Mouse (Mus musculus) liver, postnatal 0 days (tissue): ENCODE data around the gene Armc5. TPM values are rescaled to one million over a fixed set of nuclear protein-coding genes. Genes with fewer than 3 reads are reported as not detected.
A peak's percentile ranks its signal among the peaks of the same experiment; 100 is the strongest.

Experiments used
- ATAC-seq: fragments of 200-750 bp; cut with Nextera tagmentation; 2 replicates; pipeline ENCODE4 v1.8.0; 2017; ENCODE audit warnings: mild to moderate bottlenecking, moderate library complexity
- DNase-seq: peaks from one replicate; pipeline ENCODE4 v3.0.0-alpha.2; 2016
- H3K27ac ChIP-seq: fragments of 300-500 bp; sonication (generic); 2 replicates; pipeline ENCODE4 v1.5.1; 2014; ENCODE audit warnings: antibody characterized with exemption, moderate library complexity, mild to moderate bottlenecking, low read depth
- H3K27me3 ChIP-seq: fragments of 300-500 bp; sonication (generic); 2 replicates; pipeline ENCODE4 v1.6.1; 2014; ENCODE audit warnings: low read length, control low read depth, mixed read lengths; ENCODE audit not compliant: insufficient read depth
- H3K36me3 ChIP-seq: fragments of 300-500 bp; sonication (generic); replicated peaks from 2 replicates; pipeline ENCODE4 v1.6.1; 2014; ENCODE audit warnings: mild to moderate bottlenecking, control low read depth, low read length, moderate library complexity, mixed read lengths; ENCODE audit not compliant: insufficient read depth
- H3K4me1 ChIP-seq: fragments of 300-500 bp; sonication (generic); 2 replicates; pipeline ENCODE4 v1.6.1; 2014; ENCODE audit warnings: antibody characterized with exemption, mild to moderate bottlenecking, control low read depth; ENCODE audit not compliant: insufficient read depth
- H3K4me2 ChIP-seq: fragments of 300-500 bp; sonication (generic); 2 replicates; pipeline ENCODE4 v1.6.1; 2014; ENCODE audit warnings: low read depth, mild to moderate bottlenecking, low read length, moderate library complexity, mixed read lengths
- H3K4me3 ChIP-seq: fragments of 300-500 bp; sonication (generic); 2 replicates; pipeline ENCODE4 v1.5.1; 2014; ENCODE audit warnings: low read depth, low read length
- H3K9ac ChIP-seq: fragments of 300-500 bp; sonication (generic); replicated peaks from 2 replicates; pipeline ENCODE4 v1.6.1; 2014; ENCODE audit warnings: mild to moderate bottlenecking, moderate library complexity
- H3K9me3 ChIP-seq: fragments of 300-500 bp; sonication (generic); 2 replicates; pipeline ENCODE4 v1.6.1; 2016; ENCODE audit warnings: mild to moderate bottlenecking, control low read depth, low read length, mixed read lengths
- CTCF ChIP-seq: sonication (generic); IDR thresholded peaks from 2 replicates; pipeline ENCODE4 v1.5.1; 2016; ENCODE audit warnings: antibody characterized with exemption, low read depth
- EP300 ChIP-seq: IDR thresholded peaks from 2 replicates; pipeline ENCODE4 v1.6.1; 2016; ENCODE audit warnings: antibody characterized with exemption, low read depth, mild to moderate bottlenecking
- WGBS: fragments of 180-500 bp; shearing (Covaris S2); extraction: QIAGEN DNeasy Blood & Tissue Kit; methylation state at CpG from one replicate; pipeline ENCODE4 v1.1.7; 2014; ENCODE audit not compliant: insufficient replicate concordance; 5-methylcytosine and 5-hydroxymethylcytosine counted together
- polyA plus RNA-seq: library from polyadenylated mRNA; unstranded; fragments of >200 nt; fragmentation: Nextera tagmentation; extraction: Ambion mirVana; gene quantifications from 2 replicates; pipeline ENCODE4 v1.2.1, GENCODE M21; 2015

Gene Armc5
- 5.4 and 5.6 TPM in 2 replicates for polyA plus RNA-seq

DNA sequence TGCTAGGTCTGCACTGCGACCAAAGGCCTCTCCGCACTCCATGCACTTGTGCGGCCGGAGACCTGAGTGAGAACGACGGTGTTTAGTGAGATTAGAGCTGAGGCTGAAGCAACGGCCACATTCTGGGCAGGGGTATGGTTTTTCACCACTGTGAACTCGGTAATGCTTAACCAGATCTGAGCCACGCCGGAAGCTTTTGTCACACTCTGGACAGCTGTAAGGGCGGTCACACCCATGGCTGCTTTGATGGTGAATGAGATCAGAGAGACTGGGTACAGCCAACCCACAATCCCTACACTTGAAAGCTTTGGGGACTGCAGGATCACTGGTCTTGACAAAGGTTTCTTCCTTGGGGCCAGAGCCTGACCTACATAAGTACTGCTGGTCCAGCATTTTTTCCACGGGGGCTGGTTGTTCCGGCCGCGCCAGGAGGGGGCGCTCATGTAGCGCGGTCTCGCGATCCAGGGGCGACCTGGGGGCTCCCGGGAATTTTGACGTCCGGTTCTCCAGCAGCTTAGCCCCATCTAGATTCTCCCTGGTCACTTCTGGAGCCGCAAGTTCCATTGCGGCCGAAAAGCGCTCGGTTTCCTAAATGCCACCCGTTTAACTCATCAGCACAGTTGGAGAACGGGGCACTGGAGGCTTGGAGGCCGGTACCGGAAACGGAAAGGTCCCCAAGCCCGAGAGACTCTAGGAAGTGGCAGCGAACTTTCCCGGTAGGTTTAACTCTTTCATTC, at the start of gene Armc5:
Armc5 (plus strand) TSS at position 487 of the 737 bp plus-strand sequence.
- 24% methylated on average over 37 of the region's 37 CpGs for WGBS
- ATAC-seq (peak; percentile 45), DNase-seq (peak; percentile 87)
- TF ChIP-seq EP300 (no peak), CTCF (peak; percentile 88)
- Histone ChIP-seq H3K9me3 (no peaks in the 10 kb centered on the region), H3K27me3 (no peaks in the 10 kb centered on the region), H3K4me3 (peak within 1 kb of the TSS; percentile 81), H3K4me2 (peak within 1 kb of the TSS; percentile 77), H3K27ac (peak within 1 kb of the TSS; percentile 95), H3K9ac (peak within 1 kb of the TSS; percentile 88), H3K4me1 (peaks cover 15% of the 10 kb centered on the region), H3K36me3 (peaks cover 20% of the 10 kb centered on the region)

DNA sequence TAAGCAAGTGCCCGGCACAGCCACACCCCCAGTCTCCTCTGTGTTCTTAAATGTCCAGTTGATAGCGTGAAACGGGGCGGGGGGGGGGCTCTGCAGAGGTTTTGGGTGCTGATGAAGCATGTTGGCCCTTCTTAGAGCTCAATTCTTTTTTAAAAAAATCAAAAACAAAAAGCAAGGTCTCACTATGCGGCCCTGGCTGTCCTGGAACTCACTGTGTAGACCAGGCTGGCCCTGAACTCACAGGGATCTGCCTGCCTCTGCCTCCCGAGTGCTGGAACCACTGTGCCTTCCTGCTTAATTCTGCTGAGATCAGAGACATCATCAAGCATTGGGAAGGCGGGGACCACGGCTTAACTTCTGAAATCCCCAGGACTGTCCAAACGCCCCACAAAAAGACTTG, 35.5 kb upstream of the Armc5 start:
- no peak overlapping the region for H3K27ac ChIP-seq
- TF ChIP-seq EP300: no peak
- ATAC-seq (no peak), DNase-seq (no peak)
- no peaks in the 10 kb centered on the region for H3K27me3 ChIP-seq
- no peaks in the 10 kb centered on the region for H3K4me1 ChIP-seq
- H3K36me3 ChIP-seq: no peaks in the 10 kb centered on the region
- H3K4me2 ChIP-seq: no peak overlapping the region
- H3K9me3 ChIP-seq: no peaks in the 10 kb centered on the region
- WGBS: 74% methylated on average over 9 of the region's 9 CpGs
- no peak overlapping the region for H3K9ac ChIP-seq
- no peak overlapping the region for H3K4me3 ChIP-seq

DNA sequence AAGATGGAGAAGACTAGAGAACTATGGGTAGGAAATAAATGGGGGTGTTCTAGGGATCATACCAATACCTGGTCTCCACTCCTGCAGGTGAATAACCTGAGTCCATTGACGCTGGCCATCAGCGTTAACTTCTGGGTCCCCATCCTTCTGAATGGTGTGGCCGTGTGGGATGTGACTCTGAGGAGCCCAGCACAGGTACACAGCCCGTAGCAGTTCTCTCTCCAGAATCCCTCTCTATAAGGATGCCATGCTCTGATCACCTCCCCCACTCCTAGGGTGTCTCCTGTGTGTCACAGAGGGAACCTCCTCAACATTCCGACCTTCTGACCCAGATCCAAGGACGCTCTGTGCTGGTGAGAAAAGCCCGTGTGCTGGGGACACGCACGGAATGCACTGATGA, 34.1 kb upstream of the Armc5 start:
- H3K9ac ChIP-seq: no peak overlapping the region
- 81% methylated on average over 9 of the region's 9 CpGs for WGBS
- TF ChIP-seq EP300 (no peak), CTCF (no peak)
- H3K9me3 ChIP-seq: no peaks in the 10 kb centered on the region
- H3K27me3 ChIP-seq: no peaks in the 10 kb centered on the region
- DNase-seq: peak; percentile 6
- no peak overlapping the region for H3K4me3 ChIP-seq
- no peak overlapping the region for H3K4me2 ChIP-seq
- no peaks in the 10 kb centered on the region for H3K36me3 ChIP-seq
- H3K4me1 ChIP-seq: no peaks in the 10 kb centered on the region
- no peak overlapping the region for H3K27ac ChIP-seq
- ATAC-seq: no peak

DNA sequence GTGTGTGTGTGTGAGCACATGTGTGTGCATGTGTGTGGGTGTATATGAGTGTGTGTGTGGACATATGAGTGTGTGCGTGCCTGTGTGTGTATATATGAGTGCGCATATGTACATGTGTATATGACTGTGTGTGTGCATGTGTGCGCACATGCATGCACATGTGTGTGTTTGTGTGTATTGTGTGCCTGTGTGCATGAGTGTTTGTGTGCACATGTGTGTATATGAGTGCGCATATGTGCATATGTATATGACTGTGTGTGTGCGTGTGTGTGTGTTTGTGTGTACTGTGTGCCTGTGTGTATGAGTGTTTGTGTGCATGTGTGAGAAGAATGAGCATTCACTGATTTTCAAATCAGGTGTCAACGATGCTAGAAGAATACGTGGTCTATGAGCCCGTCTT, 33.0 kb upstream of the Armc5 start:
- Histone ChIP-seq H3K36me3 (no peaks in the 10 kb centered on the region), H3K27ac (no peak overlapping the region), H3K4me1 (no peaks in the 10 kb centered on the region), H3K27me3 (no peaks in the 10 kb centered on the region), H3K9ac (no peak overlapping the region), H3K4me2 (no peak overlapping the region), H3K4me3 (no peak overlapping the region), H3K9me3 (no peaks in the 10 kb centered on the region)
- TF ChIP-seq CTCF (no peak), EP300 (no peak)
- WGBS: 83% methylated on average over 8 of the region's 8 CpGs
- ATAC-seq: no peak
- peak; percentile 6 for DNase-seq

DNA sequence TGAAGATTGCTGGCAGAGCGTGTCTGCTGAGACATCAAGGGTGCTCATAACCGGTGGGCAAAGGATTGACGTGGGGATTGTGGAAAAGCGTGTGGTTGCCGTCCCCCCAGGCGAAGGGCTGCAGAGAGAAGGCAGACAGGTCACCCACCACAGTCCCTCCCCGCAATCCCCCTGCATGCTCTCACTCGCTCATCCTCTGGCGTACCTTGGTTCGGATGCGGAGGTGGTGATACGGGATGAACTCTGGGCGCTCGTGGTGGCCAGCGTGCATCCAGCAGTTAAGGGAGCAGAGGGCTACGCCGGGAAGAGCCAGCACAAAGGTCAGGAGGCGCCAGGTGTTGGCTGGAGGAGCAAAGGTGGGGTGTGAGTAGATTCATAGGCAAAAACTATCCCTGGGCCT, 31.4 kb upstream of the Armc5 start:
- TF ChIP-seq CTCF: no peak
- TF ChIP-seq EP300: no peak
- no peak overlapping the region for H3K9ac ChIP-seq
- H3K27ac ChIP-seq: no peak overlapping the region
- H3K9me3 ChIP-seq: no peaks in the 10 kb centered on the region
- peak; percentile 9 for DNase-seq
- no peak overlapping the region for H3K4me2 ChIP-seq
- ATAC-seq: no peak
- no peak overlapping the region for H3K4me3 ChIP-seq
- H3K4me1 ChIP-seq: no peaks in the 10 kb centered on the region
- WGBS: 76% methylated on average over 18 of the region's 18 CpGs
- H3K27me3 ChIP-seq: no peaks in the 10 kb centered on the region
- H3K36me3 ChIP-seq: no peaks in the 10 kb centered on the region

DNA sequence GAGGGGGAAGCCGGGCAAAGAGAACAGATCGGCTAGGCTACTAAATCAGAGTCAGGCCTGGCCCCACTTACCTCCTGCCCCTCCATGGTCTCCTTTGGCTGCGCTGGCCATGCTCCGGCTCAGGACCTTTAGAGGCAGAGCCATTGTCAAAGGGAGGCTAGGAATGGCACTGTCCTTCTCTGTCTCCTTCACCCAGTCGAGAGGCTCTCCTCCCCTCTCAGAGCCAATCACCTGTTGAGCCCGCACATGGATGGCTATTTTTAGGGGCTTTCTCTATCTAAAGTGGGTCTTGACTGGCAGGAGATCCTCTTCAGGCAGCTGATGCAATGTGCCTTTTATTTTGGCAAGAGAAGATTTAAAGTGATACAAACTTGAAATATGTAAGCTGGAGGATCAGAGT, 31.0 kb upstream of the Armc5 start, which contains the start of gene Cox6a2:
Cox6a2 (minus strand) TSS at position 236 of the 400 bp plus-strand sequence.
- TF ChIP-seq EP300 (no peak), CTCF (no peak)
- Histone ChIP-seq H3K27me3 (no peaks in the 10 kb centered on the region), H3K4me1 (no peaks in the 10 kb centered on the region), H3K4me2 (no peak within 1 kb of the TSS), H3K9me3 (no peaks in the 10 kb centered on the region), H3K27ac (no peak within 1 kb of the TSS), H3K4me3 (no peak within 1 kb of the TSS), H3K9ac (no peak within 1 kb of the TSS), H3K36me3 (no peaks in the 10 kb centered on the region)
- ATAC-seq (no peak), DNase-seq (peak; percentile 11)
- 78% methylated on average over 6 of the region's 6 CpGs for WGBS
